Mouse (Mus musculus) spleen, postnatal 36 days (tissue): ENCODE measurements around the gene Qtrt2.

ENCODE experiments used
- DNase-seq, 2 experiments: peaks; one replicate each; pipeline ENCODE4 v3.0.0; 2022; ENCODE audit warnings: low spot score in 2 of 2, mixed read lengths in 1 of 2

Gene Qtrt2

DNA sequence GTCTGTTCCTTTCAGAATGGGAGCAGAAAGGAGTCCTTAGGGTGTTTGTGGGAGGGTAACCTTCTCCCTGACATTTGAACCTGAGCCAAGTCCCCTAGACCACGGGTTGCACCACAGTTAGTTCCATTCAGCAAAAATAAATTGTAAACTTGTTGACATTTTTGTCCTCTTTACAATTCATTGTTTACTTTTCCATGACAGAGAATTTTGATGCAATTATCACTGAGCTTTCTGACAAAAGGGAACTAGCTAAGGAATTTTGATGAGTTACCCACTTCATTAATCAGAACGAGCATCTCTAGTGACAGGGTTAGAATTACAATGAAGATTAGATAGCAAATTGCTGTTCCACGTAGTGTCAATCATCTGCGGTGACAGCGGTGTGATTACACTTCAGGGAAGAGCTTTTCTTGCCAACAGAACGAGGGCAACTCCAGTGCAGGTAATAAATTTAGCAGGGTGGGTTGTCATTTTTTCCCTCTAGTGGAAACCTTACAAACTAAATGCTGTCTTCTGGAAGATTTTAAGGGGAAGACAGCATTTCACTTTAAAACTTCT, 1.5 kb downstream of the Qtrt2 start:
- no peak for DNase-seq

DNA sequence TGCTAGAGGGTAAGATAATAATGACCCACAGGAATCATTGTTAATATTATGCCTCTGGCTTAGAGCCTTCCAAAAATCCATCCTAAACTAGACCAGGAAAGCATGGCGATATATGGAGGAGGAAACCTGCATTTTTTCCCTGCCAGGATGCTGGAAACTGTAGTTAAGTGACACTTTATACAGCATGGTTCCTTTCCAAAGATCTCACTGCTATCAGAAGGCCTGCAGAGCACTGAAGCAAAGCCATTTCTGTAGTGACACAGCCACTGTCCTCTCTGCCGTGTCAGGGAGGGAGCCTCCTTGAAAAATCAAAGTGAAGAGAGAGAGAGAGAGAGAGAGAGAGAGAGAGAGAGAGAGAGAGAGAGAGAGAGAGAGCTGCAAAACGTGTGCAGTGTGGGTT, 4.0 kb downstream of the Qtrt2 start:
- no peak for DNase-seq

DNA sequence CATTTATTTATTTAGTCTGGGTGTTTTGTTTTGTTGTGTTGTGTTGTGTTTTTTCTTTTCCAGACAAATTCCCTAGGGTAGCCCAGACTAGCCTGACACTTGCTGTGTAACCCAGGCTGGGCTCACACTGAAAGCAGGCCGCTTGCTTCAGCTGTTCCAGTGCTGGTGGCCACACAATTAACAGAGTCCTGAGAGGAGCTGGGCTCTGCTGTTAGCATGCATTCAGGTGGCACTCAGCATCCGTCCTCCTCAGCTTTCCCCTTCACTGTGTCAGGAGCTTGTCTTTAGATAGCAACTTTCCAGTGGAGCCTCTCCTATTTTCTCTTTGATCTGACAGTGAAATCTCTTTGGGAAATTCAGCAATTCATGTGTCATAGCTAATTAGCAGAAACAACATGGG, 4.6 kb downstream of the Qtrt2 start:
- DNase-seq: no peak

DNA sequence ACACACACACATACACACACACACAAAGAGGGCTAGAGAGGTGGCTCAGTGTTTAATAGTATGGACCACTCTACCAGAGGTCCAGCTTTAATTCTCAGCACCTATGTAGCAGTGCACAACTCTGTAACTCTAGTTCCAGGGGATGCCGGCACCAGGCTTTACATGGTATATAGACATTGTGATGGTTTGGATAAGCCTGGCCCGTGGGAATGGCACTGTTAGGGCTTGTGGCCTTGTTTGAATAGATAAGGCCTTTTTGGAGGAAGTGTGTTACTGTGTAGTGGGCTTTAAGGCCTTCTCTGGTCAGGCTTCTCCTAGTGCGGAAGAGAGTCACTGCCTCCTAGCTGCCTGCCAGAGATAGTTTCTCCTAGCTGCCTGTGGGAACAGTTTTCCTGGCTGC, 7.7 kb downstream of the Qtrt2 start:
- no peak for DNase-seq

DNA sequence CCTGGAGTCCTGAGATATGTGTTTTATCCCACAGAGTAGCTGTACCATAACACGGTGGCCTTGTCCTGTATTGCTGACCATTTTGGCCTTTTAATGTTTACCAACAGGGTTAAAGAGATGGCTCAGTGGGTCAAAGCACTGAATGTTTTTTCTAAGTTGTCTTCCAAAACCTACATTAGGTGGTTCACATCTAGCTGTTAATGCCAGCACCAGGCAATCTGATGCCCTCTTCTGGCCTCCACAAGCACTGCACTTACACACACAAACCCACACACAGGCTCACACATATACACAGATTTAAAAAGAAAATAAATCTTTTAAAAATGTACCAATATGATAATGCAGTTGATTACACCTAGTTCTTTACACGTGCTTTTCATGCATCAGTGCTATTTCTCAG, 17.7 kb downstream of the Qtrt2 start:
- DNase-seq: no peak

DNA sequence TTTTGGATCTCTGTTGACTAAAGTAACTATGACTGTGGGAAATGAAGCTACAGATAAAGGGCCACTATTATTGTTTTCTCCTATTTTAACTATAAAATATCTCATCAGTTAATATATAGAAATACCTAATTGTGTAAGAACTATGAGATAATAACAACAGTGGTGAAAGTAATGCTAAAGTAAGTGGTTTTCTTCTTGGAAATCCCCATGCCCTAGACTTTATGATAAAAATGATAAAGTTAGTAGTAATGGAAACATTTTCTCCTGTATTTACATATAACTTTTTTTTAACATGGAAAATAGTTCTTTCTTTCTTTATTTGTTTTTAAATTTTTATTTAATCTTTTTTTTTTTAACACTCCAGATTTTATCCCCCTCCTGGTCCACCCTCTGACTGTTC, 26.0 kb downstream of the Qtrt2 start:
- DNase-seq: no peak

DNA sequence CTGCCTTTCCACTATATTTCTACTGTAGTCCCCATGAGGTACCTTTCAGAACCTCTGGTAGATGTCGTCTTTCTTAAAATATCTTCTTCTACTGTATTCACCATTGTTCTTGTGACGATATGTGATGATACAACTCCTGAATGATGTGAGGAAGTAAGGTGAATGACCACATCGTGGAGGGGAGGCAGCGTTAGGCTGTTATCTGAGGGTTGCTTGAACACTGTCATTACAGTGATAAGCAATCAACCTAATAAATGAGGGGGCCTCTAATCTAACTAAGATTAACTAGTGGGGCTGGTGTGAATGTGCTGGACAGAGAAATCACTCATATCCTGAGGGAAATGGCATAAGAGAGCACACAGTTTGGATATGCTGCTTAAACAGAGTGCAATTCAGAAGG, 26.5 kb downstream of the Qtrt2 start:
- no peak for DNase-seq

DNA sequence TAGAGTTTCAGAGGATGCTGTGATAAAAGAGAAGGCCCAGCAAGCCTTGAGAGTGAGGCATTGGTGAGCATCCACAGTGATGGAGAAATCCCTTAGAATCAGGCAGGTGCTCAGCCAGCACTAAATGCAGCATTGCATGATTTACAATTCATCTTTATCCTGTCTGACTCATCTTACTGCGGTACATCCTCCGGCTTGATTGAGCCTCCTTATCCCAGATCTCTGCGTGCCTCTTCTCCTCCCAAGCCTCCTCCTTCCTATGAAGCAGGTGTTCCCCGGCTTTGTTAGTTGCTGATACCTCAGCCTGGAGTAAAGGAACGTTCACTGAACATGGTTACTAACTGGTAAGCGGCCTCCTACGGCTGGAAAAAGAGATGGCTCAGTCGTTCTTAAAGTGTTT, 32.1 kb downstream of the Qtrt2 start:
- no peak for DNase-seq

DNA sequence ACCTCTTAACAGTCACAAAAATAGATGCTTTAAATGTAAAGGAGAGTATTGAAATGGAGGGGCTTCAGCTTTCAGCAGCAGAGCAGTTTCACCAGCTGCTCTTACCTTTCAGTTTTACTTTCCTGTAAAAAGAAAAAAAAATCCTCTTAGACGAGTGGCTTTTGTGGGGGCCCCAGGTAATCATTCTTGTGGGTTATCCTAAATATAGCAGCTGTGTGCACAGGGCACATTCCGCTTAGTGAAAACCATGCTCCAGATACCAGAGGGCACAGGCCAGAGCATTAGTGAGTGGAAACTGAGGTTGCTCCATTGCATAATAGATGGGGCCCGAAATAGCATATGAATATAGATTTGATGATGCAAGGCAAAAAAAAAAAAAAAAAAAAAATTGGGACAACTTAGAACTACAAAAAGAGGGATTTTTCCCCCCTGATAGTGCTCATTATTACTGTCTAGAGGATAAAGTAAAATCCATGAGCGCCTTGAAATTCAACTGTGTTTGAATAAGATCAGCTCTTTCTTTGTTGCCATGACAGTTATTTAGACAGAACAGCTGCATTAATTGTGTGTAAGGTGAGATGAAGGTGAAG, 35.8 kb downstream of the Qtrt2 start:
- no peak for DNase-seq

DNA sequence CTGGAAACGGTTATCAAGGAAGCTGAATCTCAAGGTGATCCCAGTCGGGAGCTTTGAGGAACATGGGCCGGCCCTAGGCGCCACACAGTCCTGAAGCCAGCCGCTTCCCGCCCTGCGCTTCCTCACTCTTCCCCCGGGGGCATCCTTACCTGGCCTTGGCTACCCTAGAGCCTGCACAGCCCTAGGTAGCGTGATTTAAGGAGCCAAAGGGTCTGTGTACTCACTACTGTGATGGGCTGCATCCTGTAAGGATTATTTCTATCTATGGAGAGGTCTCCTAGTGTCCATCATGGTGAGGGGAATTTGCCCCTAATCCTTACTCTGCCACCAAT, 36.6 kb downstream of the Qtrt2 start:
- no peak for DNase-seq

DNA sequence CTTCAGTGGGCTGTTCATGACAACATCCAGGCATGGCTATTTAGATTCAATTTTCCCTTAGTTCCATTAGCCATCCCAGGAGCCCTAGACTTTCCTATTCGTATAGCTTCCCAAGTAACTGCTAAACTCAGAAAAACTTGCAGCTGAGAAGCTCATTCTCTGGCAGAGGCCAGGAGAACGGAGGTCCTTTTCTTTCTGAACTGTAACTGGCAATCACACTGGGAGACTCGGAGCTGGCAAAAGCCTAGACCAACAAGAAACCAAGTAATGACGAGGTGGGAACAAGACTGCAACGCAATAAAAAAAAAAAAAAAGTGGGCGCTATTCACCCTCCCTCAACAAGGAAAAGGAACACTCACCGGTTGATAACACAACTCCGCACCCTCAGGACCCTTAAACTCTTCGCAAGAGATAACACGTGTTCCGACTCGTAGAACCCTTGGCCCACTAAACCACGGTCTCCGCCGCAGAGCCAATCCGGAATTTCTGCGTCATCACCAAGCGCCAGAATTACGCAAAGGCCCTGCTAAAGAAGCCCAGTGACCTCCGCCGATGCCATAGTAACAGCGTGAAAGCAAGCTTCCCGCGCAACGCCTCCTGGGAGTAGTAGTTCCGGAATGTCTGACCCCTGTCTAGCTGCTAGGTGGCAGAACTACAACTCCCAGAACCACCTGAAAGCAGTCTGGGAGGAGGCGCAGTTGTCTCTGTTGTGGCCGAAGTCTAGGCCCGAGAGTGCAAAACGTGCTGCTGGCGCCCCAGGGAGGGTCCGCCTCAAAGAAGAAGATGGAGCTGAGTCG, 37.2 kb downstream of the Qtrt2 start, which contains the start of gene Ccdc191:
Gene Ccdc191, plus strand, starts transcription at position 593 of the 797 bp plus-strand sequence.
- peak; percentile 99 for DNase-seq

DNA sequence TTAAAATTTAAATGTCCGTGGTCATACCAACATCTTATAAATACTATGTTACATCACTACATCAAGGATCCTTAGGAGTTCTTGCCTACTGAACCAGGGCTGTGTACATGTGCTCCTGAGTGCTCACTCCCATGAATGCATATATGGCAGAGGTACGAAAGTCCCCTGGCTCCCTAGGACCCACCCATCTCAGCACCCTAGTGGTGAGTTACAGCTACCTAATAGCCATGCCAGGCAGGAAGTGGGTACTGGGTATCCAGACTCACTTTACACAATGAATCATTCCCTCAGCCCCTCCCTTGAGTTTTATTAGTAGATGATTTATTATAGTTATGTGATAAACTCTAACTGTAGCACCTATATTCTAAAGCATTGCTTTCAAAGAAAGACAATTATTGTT, 44.3 kb downstream of the Qtrt2 start:
- no peak for DNase-seq

DNA sequence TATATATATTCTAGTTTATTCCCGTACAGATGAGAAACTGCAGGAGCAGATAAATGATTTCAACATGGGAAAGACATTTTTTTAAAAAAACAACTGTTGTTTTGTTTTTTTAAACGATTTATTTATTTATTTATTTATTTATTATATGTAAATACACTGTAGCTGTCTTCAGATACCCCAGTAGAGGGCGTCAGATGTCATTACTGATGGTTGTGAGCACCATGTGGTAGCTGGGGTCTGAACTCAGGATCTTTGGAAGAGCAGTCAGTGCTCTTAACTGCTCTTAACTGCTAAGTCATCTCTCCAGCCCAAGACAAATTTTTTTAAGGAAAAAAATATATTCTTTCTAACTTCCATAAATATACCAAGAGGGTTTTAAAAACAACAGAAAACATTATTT, 45.0 kb downstream of the Qtrt2 start:
- DNase-seq: no peak

DNA sequence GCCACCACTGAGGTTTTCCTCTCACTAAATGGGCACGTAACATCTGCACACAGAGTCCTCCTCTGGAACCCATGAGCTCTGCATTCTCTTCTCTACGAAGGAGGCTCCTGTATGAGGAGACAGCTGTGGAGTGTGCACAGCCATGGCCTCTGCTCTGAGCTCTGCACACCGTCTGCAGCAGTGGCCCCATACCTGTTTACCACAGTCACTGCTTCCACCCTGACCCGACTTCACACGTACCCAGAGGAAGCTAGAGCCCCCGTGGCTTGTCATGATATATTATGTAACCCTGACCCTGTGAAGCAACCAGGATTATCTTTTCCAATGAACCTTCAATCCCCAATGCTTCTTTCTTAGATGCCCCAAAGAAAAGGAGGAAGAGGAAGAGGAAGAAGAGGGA, 46.8 kb downstream of the Qtrt2 start:
- no peak for DNase-seq

DNA sequence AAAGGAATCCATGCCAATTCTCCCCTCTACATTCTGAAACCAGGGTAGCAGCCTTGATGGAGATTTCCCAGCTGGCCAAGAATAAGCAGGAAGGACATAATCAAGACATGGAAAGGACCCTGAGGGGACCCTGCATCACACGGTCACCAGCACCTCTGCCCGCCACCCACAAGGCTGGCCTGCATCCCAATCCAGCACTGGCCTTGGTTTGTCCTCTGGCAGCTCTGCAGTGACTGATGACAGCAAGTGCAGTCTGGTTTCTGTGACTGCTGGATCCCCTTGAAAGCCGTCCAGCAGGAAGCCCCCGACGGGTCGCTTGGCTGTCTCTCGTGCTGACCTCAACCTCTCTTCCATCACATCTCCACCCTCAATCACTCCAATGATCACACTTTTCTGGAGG, 55.2 kb downstream of the Qtrt2 start:
- DNase-seq: no peak

DNA sequence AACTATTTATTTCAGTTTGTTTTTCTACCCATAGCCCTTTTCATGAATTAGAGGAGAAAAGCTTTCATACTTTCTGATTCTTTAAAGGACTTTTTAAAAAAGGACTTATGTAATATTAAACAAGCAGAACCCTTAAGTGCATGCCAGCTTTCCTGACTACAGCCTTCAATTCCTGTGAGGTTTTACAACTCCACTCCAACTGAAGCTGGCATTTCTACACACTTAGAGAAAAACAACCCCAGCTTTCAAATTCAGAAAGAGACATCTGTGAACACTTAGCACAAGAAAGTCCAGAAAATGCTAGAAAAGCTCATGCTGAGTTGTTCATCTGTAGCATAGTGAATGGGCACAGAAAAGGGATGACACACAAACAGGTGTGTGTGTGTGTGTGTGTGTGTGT, 56.8 kb downstream of the Qtrt2 start:
- no peak for DNase-seq

DNA sequence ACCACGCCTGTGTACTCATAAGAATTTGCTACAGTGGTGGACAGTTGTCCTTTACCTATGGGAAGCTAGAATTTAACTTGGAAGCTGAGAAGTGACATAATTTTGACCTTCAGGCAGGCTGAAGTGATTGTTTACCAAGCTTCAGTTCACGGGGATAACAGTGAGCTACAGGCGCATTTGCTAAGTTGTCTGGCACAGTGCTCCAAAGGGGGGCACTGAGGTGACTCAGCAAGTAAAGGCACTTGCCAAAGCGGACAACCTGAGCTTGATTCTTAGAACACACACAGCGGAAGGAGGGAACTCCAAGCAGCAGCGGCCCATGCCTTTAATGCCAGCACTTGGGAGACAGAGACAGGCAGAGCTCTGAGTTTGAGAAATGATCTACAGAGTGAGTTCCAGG, 66.0 kb downstream of the Qtrt2 start:
- DNase-seq: no peak

DNA sequence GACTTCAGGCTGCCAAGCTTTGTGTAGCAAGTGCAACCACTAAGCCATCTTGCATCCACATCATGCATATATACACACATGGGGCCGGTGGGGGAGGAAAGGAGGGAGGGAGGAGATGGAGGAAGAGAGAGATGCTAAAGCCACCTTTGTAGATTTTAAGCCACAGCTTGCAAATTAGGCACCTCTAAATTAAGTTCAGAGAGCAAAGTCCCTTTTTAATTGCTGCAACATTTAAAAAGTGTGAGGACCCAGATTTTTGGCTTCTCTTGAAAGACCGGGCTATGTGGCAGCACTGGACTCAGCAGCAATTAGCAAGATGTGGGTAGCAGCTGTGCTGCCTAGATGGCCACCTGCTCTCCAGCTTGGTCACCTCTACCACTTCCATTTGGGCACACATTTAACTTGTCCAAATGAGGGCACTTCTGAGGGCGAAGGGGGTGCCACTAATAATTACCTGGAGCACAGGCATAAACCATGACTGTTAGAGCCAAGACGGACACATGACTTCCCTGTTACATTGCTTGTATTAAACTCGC, 67.6 kb downstream of the Qtrt2 start:
- DNase-seq: no peak

DNA sequence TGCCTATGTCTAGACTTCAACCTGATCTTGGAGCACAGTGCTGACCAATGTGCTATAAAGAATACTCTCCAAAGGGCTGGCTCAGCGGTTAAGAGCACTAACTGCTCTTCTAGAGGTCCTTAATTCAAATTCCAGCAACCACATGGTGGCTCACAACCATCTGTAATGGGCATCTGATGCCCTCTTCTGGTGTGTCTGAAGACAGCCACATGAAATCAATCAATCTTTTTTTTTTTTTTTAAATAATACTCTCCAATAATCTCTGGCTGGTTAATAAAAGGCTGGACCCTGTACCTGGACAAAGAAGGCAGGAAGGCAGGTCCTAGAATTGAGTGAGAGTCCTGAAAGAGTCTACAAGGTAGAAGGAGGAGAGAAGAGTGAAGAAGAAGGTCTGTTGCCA, 76.8 kb downstream of the Qtrt2 start:
- DNase-seq: no peak

DNA sequence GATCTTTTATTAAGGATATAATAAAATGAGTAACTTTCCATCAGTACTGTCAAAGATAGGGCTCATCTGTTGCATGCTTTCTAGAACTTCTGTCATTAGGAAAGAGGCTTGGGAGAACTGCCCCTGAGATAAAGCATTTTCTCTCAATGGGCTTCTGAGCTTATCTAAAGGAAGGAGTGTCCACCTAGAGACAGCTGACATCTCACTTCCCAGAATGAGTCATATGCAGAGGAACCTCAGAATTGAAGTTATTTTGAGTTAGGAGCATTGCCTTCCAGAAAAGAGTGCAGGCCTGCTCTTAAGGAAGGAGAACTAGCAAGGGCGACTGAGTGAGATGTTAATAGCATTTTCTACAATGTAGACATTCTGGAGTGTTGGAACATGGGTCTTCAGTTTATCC, 85.4 kb downstream of the Qtrt2 start:
- DNase-seq: no peak

DNA sequence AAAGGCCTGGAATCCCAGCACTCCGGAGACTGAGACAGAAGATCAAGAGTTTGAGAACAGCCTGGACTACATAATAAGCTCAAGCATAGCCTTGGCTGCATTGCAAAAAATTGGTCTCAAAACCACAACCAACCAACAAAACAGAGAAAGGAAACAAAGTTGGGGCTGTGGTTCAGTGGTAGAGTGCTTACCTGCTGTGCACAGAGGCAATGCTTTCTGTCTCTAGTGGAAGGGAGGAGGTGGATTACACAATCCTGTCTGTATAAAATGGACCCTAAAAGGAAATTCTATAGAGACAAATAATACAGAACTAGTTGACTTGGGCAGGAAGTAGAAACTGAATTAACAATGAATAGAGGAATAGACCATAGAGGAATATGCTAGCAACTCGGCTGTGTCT, 94.7 kb downstream of the Qtrt2 start:
- DNase-seq: no peak

DNA sequence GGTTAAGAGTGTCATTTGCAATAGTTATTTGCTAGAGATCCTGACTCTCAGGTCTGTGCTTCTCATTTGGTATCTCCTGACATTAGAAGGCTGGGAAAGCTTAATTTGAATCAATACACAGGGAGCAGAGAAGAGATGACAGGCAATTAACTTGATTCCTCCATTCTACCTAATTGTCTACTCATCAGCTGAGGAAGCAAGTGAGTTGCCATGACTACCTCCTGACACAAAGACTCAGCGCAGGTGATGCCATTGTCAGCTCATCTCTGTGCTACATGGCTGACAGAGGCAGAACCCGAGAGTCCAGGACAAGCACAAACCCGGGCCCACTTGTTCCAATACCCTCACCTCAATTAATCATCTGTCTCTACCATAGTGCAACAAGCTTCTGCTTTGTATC, 99.1 kb downstream of the Qtrt2 start:
- DNase-seq: no peak

DNA sequence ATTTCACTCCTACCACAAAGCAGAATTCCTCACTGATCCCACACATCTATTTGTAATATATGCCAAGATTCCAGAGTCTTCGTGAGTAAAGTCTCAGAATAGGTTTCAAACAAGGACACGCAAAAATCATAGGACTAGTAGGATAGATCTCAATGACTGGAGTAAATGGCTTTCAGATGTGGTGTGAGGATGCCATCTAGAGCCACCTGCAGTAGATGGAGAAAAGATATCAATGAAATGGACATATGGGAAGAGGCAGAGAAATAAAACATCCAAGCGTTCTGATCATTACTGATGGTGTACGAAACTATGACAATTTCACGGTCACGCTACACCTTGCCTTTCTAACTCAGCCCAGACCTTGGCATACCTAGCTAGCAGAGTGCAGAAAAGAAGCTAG, 108.2 kb downstream of the Qtrt2 start:
- no peak for DNase-seq
